Mouse (Mus musculus) hindbrain, embryonic 16.5 days (tissue): ENCODE measurements around the gene Dock2. TPM values are rescaled to one million over a fixed set of nuclear protein-coding genes. Genes with fewer than 3 reads are reported as not detected.
"Not testable (repeated sequence)": the region's sequence is repeated elsewhere in the genome, so short reads cannot be mapped to it uniquely, and the experiment has no call there.

Experiments used
- ATAC-seq: fragments of 200-750 bp; cut with Nextera tagmentation; 2 replicates; pipeline ENCODE4 v1.8.0; 2017; ENCODE audit warnings: moderate TSS enrichment, moderate library complexity
- H3K27ac ChIP-seq: fragments of 300-500 bp; sonication (generic); 2 replicates; pipeline ENCODE4 v1.5.1; 2014; ENCODE audit warnings: low read depth, mild to moderate bottlenecking, control low read depth, low read length, moderate library complexity
- H3K27me3 ChIP-seq: fragments of 300-500 bp; sonication (generic); replicated peaks from 2 replicates; pipeline ENCODE4 v1.6.1; 2014; ENCODE audit warnings: low read length; ENCODE audit not compliant: control insufficient read depth, insufficient read depth
- H3K36me3 ChIP-seq: fragments of 300-500 bp; sonication (generic); 2 replicates; pipeline ENCODE4 v1.6.1; 2014; ENCODE audit warnings: mild to moderate bottlenecking, low read length, moderate library complexity, mixed read lengths; ENCODE audit not compliant: control insufficient read depth, insufficient read depth
- H3K4me1 ChIP-seq: fragments of 300-500 bp; sonication (generic); 2 replicates; pipeline ENCODE4 v1.6.1; 2014; ENCODE audit warnings: low read depth, low read length; ENCODE audit not compliant: control insufficient read depth, insufficient read depth
- H3K4me2 ChIP-seq: fragments of 300-500 bp; sonication (generic); 2 replicates; pipeline ENCODE4 v1.6.1; 2014; ENCODE audit warnings: mild to moderate bottlenecking, low read length, control low read depth, moderate library complexity
- H3K4me3 ChIP-seq: fragments of 300-500 bp; sonication (generic); 2 replicates; pipeline ENCODE4 v1.5.1; 2014; ENCODE audit warnings: mild to moderate bottlenecking, low read length, control low read depth, moderate library complexity
- H3K9ac ChIP-seq: fragments of 300-500 bp; sonication (generic); 2 replicates; pipeline ENCODE4 v1.6.1; 2014; ENCODE audit warnings: low read depth, mild to moderate bottlenecking, control low read depth, low read length, moderate library complexity
- H3K9me3 ChIP-seq: fragments of 300-500 bp; sonication (generic); 2 replicates; pipeline ENCODE4 v1.6.1; 2014; ENCODE audit warnings: mild to moderate bottlenecking, low read length, moderate library complexity; ENCODE audit not compliant: control insufficient read depth
- WGBS: fragments of 180-500 bp; shearing (Covaris S2); extraction: QIAGEN DNeasy Blood & Tissue Kit; methylation state at CpG from one replicate; pipeline ENCODE4 v1.1.7; 2014; 5-methylcytosine and 5-hydroxymethylcytosine counted together
- polyA plus RNA-seq: library from polyadenylated mRNA; unstranded; fragments of >200 nt; fragmentation: Nextera tagmentation; extraction: Ambion mirVana; gene quantifications from 2 replicates; pipeline ENCODE4 v1.2.1, GENCODE M21; 2015

Dock2 gene
- 0.55 and 0.64 TPM in 2 replicates for polyA plus RNA-seq

DNA sequence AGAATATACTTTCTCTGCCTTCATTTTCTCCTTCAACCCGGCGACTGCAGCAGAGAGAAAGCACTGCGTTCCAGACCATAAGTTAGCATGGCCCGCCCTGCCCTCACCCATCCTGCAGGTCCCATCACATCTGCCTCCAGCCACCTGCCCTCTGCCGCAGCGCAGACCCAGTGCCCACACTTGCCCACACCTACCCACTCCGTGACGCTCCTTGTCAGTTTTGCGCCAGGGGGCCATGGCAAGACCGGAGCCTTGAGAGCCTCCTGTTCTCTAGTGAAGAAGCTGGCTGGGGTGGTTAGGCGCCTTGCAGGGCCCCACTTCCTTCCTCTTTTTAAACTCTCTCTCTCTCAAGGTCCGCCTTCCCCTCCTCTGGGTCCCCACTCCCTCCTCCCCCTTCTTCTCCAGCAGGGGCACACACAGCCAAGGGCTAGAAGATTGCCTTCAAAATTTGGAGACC, at the start of gene Dock2:
TSS of gene Dock2 (minus strand) at position 306 of the 457 bp plus-strand sequence.
- Histone ChIP-seq H3K36me3 (no peaks in the 10 kb centered on the region), H3K9me3 (no peaks in the 10 kb centered on the region), H3K27ac (no peak within 1 kb of the TSS), H3K4me1 (no peaks in the 10 kb centered on the region), H3K4me2 (no peak within 1 kb of the TSS), H3K27me3 (no peaks in the 10 kb centered on the region), H3K4me3 (no peak within 1 kb of the TSS), H3K9ac (no peak within 1 kb of the TSS)
- WGBS: 91% methylated on average over 12 of the region's 12 CpGs
- ATAC-seq: no peak

- Histone ChIP-seq H3K27me3 (no peaks in the 10 kb centered on the region), H3K4me1 (peaks cover 11% of the 10 kb centered on the region), H3K27ac (no peak overlapping the region), H3K36me3 (no peaks in the 10 kb centered on the region), H3K4me3 (peak overlapping the region; percentile 83), H3K4me2 (peak overlapping the region; percentile 83), H3K9me3 (no peaks in the 10 kb centered on the region), H3K9ac (peak overlapping the region; percentile 81)
- ATAC-seq: no peak
- 10% methylated on average over 5 of the region's 5 CpGs for WGBS
Observed at GRCm38 (mm10) chr11:34832678-34833077, 49.0 kb upstream of the Dock2 start.

GRCm38 (mm10) chr11:34827803-34828202, 44.1 kb upstream of the Dock2 start:
- H3K9ac ChIP-seq: no peak overlapping the region
- H3K4me3 ChIP-seq: no peak overlapping the region
- no peak for ATAC-seq
- WGBS: 94% methylated on average over 3 of the region's 3 CpGs
- no peaks in the 10 kb centered on the region for H3K9me3 ChIP-seq
- no peaks in the 10 kb centered on the region for H3K27me3 ChIP-seq
- peaks cover 5% of the 10 kb centered on the region for H3K4me1 ChIP-seq
- no peak overlapping the region for H3K27ac ChIP-seq
- H3K4me2 ChIP-seq: no peak overlapping the region
- H3K36me3 ChIP-seq: no peaks in the 10 kb centered on the region

GRCm38 (mm10) chr11:34826940-34827339, 43.2 kb upstream of the Dock2 start:
- no peak for ATAC-seq
- Histone ChIP-seq H3K9ac (no peak overlapping the region), H3K4me1 (no peaks in the 10 kb centered on the region), H3K4me3 (no peak overlapping the region), H3K36me3 (no peaks in the 10 kb centered on the region), H3K9me3 (no peaks in the 10 kb centered on the region), H3K27me3 (no peaks in the 10 kb centered on the region), H3K4me2 (no peak overlapping the region), H3K27ac (no peak overlapping the region)
- WGBS: 91% methylated on average over 2 of the region's 2 CpGs

DNA sequence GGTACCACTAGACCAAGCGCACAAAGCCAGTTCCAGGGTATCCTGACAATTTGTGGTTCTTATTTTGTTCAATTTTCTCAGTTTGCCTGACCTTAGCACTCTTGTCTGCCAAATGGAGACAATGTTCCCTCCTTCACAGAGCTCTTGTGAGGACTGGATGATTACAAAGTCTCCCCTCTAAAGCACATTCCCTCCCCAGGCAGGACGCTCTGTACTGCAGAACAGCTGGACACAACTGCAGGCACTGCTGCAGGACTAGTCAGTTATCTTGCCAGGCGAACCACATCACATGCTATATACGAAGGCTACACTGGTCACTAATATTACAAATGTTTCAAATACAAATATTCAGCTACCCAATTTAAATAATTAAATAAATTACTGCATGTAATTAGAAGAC, 41.1 kb upstream of the Dock2 start:
- H3K4me3 ChIP-seq: no peak overlapping the region
- no peaks in the 10 kb centered on the region for H3K27me3 ChIP-seq
- H3K27ac ChIP-seq: no peak overlapping the region
- no peaks in the 10 kb centered on the region for H3K4me1 ChIP-seq
- H3K36me3 ChIP-seq: no peaks in the 10 kb centered on the region
- no peak overlapping the region for H3K9ac ChIP-seq
- 97% methylated on average over 4 of the region's 4 CpGs for WGBS
- H3K4me2 ChIP-seq: no peak overlapping the region
- H3K9me3 ChIP-seq: no peaks in the 10 kb centered on the region
- ATAC-seq: no peak

GRCm38 (mm10) chr11:34814767-34815166, 31.1 kb upstream of the Dock2 start:
- Histone ChIP-seq H3K36me3 (no peaks in the 10 kb centered on the region), H3K27ac (no peak overlapping the region), H3K9ac (no peak overlapping the region), H3K9me3 (no peaks in the 10 kb centered on the region), H3K4me2 (no peak overlapping the region), H3K4me3 (no peak overlapping the region), H3K27me3 (no peaks in the 10 kb centered on the region), H3K4me1 (no peaks in the 10 kb centered on the region)
- no peak for ATAC-seq
- WGBS: 4% methylated on average over 2 of the region's 2 CpGs

- Histone ChIP-seq H3K4me2 (no peak overlapping the region), H3K9ac (no peak overlapping the region), H3K4me3 (no peak overlapping the region), H3K27me3 (no peaks in the 10 kb centered on the region), H3K9me3 (no peaks in the 10 kb centered on the region), H3K4me1 (no peaks in the 10 kb centered on the region), H3K36me3 (no peaks in the 10 kb centered on the region), H3K27ac (no peak overlapping the region)
- 77% methylated on average over 6 of the region's 6 CpGs for WGBS
- ATAC-seq: no peak
Observed at GRCm38 (mm10) chr11:34814319-34814718, 30.6 kb upstream of the Dock2 start.

DNA sequence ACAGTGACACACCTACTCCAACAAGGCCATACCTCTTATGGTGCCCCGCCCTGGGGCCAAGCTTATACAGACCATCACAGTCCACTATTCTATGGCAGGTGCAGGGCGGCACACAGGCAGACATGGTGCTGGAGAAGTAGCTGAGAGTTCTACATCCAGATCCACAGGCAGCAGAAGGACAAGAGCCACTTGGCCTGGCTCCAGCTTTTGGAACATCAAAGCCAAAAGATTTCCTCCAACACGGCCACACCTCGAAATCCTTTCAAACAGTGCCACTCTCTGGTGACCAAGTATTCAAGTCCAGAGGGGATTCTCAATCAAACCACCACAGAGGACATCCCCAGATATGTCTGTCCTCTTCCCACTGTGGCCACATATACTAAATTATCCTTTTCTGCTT, 21.3 kb upstream of the Dock2 start:
- H3K9ac ChIP-seq, H3K36me3 ChIP-seq, H3K27me3 ChIP-seq, H3K9me3 ChIP-seq, H3K4me1 ChIP-seq, H3K27ac ChIP-seq, ATAC-seq, H3K4me2 ChIP-seq, H3K4me3 ChIP-seq: not testable (repeated sequence)
- WGBS: 83% methylated on average over 4 of the region's 4 CpGs

DNA sequence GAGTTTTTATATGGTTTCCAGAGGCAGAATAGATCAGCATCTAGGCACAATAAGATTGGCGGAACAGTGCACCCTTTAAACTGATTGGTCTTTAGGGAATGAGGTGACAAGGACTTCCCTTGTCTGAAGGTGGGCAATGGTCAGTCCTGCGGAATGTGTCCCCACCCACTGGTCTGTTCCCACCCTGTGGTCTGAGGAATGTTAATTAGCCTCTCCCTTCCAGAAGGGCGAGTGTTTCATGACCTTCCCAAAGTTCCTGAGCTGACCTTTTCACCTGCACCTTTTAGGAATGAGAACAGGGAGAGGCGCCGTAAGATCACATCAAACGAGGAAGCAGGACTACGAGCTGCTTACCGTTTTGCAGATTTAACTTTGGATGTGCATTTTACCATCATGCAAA, 14.4 kb upstream of the Dock2 start:
- WGBS: 72% methylated on average over 8 of the region's 8 CpGs
- ATAC-seq: not testable (repeated sequence)

DNA sequence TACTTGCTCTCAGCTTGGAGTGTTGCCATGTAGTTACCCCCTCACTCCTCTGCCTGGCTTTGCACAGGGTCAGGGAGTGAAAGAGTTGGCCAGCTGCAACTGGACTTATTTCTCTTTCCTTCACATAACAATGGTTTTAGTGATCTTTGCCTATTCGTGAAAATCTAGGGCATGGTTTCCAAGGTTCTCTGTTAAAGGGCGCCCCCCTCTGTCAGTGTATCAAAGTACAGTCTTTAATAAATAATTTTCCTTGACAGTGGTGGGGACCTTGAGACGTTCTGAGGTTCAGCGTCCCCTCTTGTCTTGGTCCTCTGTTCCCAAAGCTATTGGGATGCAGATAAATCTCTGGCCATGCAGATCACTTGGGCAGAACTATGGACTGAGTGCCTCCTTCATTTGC, 12.4 kb upstream of the Dock2 start:
- Histone ChIP-seq H3K9ac (no peak overlapping the region), H3K36me3 (no peaks in the 10 kb centered on the region), H3K9me3 (no peaks in the 10 kb centered on the region), H3K4me1 (no peaks in the 10 kb centered on the region), H3K27ac (no peak overlapping the region), H3K4me2 (no peak overlapping the region), H3K4me3 (no peak overlapping the region), H3K27me3 (no peaks in the 10 kb centered on the region)
- 22% methylated on average over 4 of the region's 4 CpGs for WGBS
- ATAC-seq: no peak

More for the DNA sequence above, 14.4 kb upstream of the Dock2 start:
- H3K27ac ChIP-seq, H3K36me3 ChIP-seq, H3K27me3 ChIP-seq, H3K9ac ChIP-seq, H3K9me3 ChIP-seq, H3K4me1 ChIP-seq, H3K4me3 ChIP-seq, H3K4me2 ChIP-seq: not testable (repeated sequence)
